Mouse (Mus musculus) R1 (cell line): ENCODE measurements around the gene Atl2.

Source experiments
- DNase-seq: peaks from one replicate; pipeline ENCODE4 v3.0.0-alpha.2; 2018; ENCODE audit warnings: low read depth, low spot score

Atl2 gene

DNA sequence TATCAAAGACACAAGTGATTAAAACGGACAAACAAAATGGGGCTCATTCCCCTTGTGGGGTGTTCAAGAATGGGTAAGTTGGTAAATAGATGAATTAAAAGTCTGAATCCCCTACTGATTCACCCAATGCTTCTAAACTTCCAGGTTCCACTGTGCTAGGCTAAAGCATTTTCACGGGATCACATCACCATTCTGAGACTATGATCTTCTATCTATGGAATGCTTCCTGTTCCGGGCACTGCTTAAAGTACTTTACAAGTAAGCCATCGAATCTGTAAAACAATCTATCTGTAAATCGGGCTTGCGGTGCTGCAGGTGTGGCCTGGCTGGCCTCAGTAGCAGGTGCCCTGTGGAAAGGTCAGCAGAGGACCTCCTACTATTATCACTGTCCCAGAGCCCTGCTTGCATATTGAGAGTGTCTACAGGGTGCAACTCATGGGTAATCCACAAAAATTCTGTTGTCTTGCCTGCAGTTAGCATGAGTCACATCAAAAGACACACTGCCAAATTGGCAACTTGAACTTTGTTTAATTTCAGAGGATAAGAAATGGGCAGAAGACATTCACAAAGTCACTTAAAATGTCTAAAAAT lies 2.3 kb upstream of the Atl2 start:
- peak; percentile 74 for DNase-seq

- peak; percentile 81 for DNase-seq
Observed at GRCm38 (mm10) chr17:79897666-79898065, 1.7 kb upstream of the Atl2 start.

GRCm38 (mm10) chr17:79894971-79895882 lies 696 bp downstream of the Atl2 start:
- peak; percentile 84 for DNase-seq

GRCm38 (mm10) chr17:79894054-79894453 lies 1.9 kb downstream of the Atl2 start:
- no peak for DNase-seq

GRCm38 (mm10) chr17:79891944-79892343 lies 4.0 kb downstream of the Atl2 start:
- peak; percentile 32 for DNase-seq

GRCm38 (mm10) chr17:79887926-79888325 lies 8.0 kb downstream of the Atl2 start:
- no peak for DNase-seq

DNA sequence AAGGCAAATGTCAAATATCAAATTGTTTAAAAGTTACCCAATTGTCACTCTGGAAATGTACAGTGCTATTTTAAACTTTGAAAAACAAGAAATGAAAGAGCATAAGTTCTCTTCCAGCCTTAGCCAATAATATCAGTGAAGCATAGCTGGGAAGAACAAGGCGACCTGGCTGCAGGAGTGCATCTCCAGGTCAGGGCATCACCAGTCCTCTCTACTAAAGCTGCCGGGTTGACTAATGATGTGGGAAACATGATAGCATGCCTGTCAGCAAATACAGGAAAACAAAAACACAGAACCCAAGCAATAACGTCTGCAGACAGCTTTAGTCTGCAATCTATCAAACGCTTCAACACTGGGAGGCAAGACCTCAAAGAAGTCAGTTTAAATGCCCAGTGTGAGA lies 12.7 kb downstream of the Atl2 start:
- no peak for DNase-seq

DNA sequence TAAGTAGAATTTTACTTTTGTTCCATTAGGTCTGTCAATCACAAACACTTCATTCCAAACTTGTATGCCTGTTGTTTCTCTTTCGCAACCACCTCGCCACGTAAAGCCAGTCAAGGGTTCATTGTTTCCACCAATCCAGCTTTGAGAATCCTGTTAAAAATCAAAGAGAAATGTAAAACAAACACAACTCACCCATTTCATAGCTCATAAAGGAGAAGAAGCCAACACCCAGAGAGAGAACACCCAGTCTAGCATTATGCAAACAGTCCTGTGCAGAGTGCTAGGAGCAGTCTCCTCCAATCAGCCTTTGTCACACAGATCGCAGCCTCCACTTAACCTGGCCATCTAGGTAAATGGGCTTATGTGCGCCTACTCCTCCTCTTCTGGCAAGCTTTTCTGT lies 30.9 kb downstream of the Atl2 start:
- no peak for DNase-seq

GRCm38 (mm10) chr17:79864503-79864902 lies 31.4 kb downstream of the Atl2 start:
- DNase-seq, result no peak

DNA sequence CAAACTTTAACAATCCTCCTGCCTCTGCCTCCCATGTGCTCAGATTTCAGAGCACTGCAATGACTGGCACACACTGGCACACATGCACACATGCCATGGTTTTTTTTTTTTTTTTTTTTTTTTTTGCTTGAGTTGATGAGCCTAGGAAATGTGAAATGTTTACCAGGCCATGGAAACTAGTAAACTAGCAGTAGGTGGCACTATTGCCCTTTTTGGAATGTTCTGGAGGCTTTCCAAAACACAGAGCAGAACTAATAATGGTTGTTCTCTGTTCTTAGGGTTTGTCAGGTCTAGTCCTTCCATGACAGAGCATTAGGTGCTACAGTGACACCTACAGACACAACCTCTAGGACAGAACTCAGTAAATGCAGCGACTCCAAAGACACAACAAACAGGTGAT lies 33.9 kb downstream of the Atl2 start:
- peak; percentile 34 for DNase-seq

- no peak for DNase-seq
Observed at GRCm38 (mm10) chr17:79855533-79855932, 40.4 kb downstream of the Atl2 start.

DNA sequence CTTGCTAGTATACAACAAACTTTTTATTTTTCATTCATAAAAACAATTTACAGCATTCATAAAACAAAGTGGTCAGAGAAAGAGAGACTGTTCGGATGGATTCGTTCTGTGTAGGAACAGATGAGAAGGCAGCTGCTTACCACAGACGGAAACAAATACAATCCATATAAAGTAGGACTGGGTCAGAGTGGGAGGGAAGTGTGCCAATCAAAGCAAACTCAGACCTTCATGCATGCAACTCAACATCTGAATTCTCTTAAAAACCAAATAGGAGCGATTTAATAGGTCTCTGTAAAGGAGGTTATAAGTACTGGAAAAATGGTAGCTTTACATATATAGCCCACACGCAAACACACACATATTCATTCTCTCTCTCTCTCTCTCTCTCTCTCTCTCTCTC lies 47.5 kb downstream of the Atl2 start:
- no peak for DNase-seq

DNA sequence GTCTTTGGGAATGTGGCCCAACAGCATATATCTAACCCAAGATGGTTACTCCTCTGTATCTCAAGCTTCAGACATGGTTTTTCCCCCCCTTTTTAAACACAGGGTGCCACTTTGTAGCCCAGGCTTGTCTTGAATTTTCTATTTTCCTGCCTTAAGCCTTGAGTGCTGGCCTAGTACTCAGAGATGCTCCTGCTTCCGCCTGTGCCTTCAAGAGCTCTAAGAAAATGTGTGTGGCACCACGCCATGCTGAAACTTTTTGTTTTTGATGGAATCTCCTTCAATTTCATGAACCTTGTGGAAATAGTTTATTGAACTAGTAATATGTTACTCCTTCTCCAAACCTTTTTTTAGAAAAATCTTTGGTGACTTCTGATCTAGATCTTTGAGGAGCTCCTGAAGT lies 49.7 kb downstream of the Atl2 start:
- no peak for DNase-seq

- DNase-seq, result no peak
Observed at GRCm38 (mm10) chr17:79845695-79846094, 50.2 kb downstream of the Atl2 start.

DNA sequence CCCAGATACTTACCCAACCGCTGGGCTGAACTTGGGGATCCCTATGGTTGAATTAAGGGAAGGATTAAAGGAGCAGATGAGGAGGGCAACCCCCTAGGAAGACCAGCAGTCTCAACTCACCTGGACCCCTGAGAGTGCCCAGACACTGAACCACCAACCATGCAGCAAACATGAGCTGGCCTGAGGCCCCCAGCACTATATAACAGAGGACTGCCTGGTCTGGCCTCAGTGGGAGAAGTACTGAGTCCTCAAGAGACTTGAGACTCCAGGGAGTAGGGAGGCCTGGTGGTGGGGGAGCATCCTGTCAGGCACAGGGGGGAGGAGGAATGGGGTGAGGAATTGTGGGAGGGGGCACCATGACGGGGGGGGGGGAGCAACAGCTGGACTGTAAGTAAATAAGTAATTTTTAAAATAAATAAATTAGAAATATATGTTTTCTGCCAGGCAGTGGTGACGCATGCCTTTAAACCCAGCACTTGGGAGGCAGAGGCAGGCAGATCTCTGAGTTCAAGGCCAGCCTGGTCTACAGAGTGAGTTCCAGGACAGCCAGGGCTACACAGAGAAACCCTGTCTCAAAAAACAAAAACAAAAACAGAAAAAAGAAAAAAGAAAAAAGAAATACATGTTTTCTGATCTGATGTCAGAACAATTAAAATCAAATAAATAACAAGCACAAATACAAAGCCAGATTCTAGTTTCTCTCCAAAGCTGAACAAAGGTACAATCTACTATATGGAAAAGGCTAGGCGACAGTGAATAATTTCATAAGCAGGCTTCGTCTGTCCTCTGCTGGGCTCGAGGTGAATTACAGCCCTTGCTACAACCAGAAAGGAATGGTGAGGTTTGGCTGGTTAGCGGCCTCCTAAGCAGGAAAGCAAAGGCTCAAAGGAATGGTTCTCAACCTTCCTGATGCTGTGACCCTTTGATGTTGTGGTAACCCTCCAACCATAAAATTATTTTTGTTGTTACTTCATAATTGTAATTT lies 55.4 kb downstream of the Atl2 start:
- DNase-seq, result peak; percentile 63

DNA sequence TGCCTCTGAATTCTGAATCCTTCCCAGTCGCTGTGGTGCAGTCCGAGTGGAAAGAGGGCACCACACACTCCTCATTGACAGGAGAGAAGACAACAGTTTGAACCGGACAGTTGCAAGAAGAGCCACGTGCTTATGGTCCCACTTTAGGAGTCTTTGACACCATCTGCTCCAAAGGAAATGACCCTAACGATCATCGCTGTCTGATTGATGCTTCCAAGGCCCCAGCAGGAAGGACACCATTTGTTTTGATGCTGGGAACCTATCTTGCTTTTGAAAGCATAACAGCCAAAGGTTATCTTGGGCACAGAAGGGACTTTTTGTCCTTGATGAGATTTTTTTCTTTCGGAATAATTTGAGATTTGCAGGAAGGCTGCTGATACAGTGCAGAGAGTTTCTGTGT lies 58.9 kb downstream of the Atl2 start:
- no peak for DNase-seq

DNA sequence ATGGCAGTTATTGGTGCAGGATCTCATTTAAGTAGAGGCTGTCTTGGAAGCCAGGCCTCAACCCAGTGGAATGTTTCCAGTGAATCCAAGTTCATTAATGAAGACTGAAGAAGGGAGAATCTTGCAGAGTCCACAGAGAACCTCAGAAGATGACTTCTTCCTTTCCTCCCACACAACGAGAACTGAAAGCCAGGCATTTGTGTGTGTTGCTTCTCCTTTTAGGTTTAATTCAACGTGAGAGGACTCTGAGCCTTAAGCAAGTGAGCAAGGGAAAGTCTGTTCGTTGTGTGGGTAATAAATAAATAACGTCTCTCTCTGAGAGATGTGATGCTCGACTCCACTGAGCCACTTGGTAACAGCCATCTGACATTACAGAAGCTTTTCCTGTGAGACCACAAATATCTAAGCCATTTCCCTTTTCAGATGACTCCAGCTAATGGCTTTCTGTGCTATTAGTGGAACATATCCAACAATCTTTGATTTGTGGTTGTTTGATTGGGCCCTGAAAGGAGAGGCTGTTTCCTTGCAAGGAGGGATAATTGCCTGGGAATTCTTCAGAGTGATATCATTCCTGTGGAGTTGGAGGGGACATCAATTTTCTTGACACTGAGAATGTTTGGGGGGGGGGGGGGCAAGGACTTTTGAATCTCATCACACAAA lies 60.1 kb downstream of the Atl2 start:
- no peak for DNase-seq

DNA sequence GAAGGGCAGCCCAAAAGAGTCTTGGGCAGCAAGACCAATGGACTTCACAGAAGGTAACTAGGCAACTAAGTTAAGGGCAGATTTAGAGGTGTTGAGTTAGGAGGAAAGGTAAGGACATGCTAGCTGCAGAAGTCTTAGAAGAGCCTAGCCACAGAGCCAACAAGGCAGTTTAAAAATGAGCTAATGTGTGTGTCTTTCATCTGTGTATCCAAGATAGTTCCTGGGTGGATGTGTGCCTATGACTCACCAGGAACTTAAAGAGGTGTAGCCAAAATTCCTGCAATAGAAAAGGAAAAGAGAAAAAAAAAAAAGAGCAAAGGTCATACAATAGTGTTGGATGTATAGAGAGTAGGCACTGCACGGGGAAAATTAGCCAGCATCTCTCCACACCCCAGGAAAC lies 63.6 kb downstream of the Atl2 start:
- no peak for DNase-seq

DNA sequence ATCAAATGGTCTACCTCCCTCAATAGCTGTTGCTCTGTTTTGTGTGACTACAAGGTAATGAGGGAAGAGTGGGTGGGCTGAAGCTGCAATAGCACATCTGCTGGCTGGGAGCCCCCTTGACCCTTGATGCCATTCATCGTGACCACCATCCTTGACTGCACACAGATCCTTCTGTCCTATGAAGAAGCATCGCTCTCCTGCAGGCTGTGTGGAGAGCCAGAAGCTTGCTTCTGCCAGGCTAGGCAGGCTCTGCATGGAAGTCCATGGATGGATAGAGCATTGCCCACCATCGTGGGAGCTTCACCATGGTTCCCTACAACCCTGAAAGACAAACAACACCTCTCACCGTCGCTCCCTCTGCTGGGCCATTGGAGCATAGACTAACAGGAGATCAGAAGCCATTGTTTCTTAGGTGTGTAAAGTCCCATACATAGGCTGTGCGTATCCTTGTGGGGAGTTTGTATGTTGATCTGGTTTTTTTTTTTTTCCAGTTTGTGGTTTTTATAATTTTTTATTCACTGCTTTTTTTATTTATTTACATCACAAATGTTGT lies 69.4 kb downstream of the Atl2 start:
- peak; percentile 69 for DNase-seq

DNA sequence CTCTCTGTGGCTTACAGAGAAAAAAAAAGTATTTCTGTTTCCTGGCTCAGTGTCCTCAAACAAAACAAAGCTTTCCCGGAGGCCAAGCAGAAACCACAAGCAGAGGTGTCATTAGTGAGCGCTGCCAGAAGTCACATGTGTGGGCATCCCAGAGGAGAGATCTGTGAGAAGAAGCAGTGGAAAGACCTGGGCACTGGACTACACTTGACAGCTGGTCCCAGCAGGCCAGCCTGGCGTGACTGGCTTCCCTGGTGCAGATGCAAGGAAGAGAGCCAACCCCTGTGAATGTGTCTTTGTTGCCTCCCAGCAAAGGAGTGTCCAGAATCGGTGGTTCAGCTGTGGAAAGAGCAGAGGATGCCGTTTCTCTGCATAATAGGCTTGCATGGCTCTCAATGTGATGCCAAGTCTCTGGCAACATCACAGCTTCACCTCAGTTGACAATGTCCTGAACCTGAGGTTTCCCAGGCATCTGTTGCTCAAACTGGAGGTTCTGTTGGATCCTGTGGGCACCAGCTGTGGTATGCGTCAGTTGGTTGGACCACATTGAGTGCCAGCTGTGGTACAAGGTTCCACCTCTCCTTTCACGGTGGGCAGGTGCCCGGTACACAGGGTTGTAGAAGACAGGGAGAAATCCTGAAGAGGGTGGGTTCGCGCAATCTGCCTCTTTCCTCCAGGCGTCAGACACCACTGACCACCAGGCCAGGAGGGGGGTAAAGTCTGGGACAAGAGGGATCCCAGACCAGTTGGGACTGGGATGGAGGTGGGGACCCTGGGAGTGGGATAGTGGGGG lies 70.5 kb downstream of the Atl2 start:
- DNase-seq, result no peak
